12 mouse cellular contexts compared by ENCODE assay signal in genomic region chr2:167249591-167249990, GRCm38 (mm10). TPM values are rescaled to one million over a fixed set of nuclear protein-coding genes. Genes with fewer than 3 reads are reported as not detected.
DNase-seq lines count a peak whose midpoint lies in the region; ATAC-seq and TF ChIP-seq lines count a peak whose summit lies in the region.
"Had no signal": no experiment of that assay in that cellular context is flagged by ENCODE, and none has a peak within 500 bp of the region (broad histone marks: within the 10 kb centered on the region; RNA-seq: fewer than 3 reads in every experiment).

No protein-coding gene starts in this region.

- no peak for TF ChIP-seq POLR2A in liver, adult 2 months (IDR thresholded peaks at IDR 0.05; ENCODE audit: extremely low read depth, insufficient read depth, low read length)

- no peak for ATAC-seq in liver, postnatal 0 days
- ATAC-seq in stomach, embryonic 15.5 days (ENCODE audit: insufficient read depth, low FRiP score, low read depth) = peak; percentile 44; the same call in 1 of the 2 replicates
- ATAC-seq: hindbrain, postnatal 0 days had no signal

- no peaks in the 10 kb centered on the region for H3K9me3 ChIP-seq in liver, postnatal 0 days (ENCODE audit: low read length)
- H3K9me3 ChIP-seq in stomach, embryonic 15.5 days = no peaks in the 10 kb centered on the region

- H3K4me2 ChIP-seq in liver, postnatal 0 days (ENCODE audit: low read depth, low read length) = no peak overlapping the region
- H3K4me2 ChIP-seq in stomach, embryonic 15.5 days = no peak overlapping the region

- no peak overlapping the region for H3K4me3 ChIP-seq in liver, adult 2 months (ENCODE audit: insufficient read depth, low read depth, low read length)
- no peak overlapping the region for H3K4me3 ChIP-seq in liver, postnatal 0 days (ENCODE audit: low read depth, low read length)
- no peak overlapping the region for H3K4me3 ChIP-seq in stomach, embryonic 15.5 days (replicated peaks)

- TF ChIP-seq EP300 in liver, postnatal 0 days (IDR thresholded peaks at IDR 0.05; ENCODE audit: low read depth) = no peak

- no peaks in the 10 kb centered on the region for H3K27me3 ChIP-seq in liver, adult 2 months (ENCODE audit: control insufficient read depth, insufficient read depth, low read length)
- no peaks in the 10 kb centered on the region for H3K27me3 ChIP-seq in liver, postnatal 0 days (ENCODE audit: insufficient read depth, low read length)
- no peaks in the 10 kb centered on the region for H3K27me3 ChIP-seq in stomach, embryonic 15.5 days (replicated peaks)

- H3K27ac ChIP-seq in liver, adult 2 months (replicated peaks; ENCODE audit: insufficient read depth, low read depth, low read length) = no peak overlapping the region
- no peak overlapping the region for H3K27ac ChIP-seq in liver, postnatal 0 days (ENCODE audit: low read depth)
- peak overlapping the region; percentile 64; the same call in 1 of the 2 replicates for H3K27ac ChIP-seq in stomach, embryonic 15.5 days
- H3K27ac ChIP-seq: hindbrain, postnatal 0 days had no signal

- H3K4me1 ChIP-seq in liver, adult 2 months (ENCODE audit: control insufficient read depth, insufficient read depth, low read length) = peaks cover 1% of the 10 kb centered on the region; the same call in 1 of the 2 replicates
- H3K4me1 ChIP-seq in liver, postnatal 0 days (ENCODE audit: insufficient read depth) = no peaks in the 10 kb centered on the region
- H3K4me1 ChIP-seq in stomach, embryonic 15.5 days = peaks cover 23% of the 10 kb centered on the region

- TF ChIP-seq CTCF in liver, adult 2 months (IDR thresholded peaks at IDR 0.05; ENCODE audit: low read depth, low read length) = no peak
- TF ChIP-seq CTCF in liver, postnatal 0 days (IDR thresholded peaks at IDR 0.05; ENCODE audit: low read depth) = no peak

- DNase-seq in liver, adult 2 months (ENCODE audit: extremely low read depth, low read depth, low spot score) = peak; percentile 29
- no peak for DNase-seq in liver, postnatal 0 days
- peak; percentile 51 for DNase-seq in kidney, adult 9 months
- peak; percentile 45 to 66 for DNase-seq in lung, adult 18-20 months
- DNase-seq in adrenal gland, postnatal 4 days (ENCODE audit: low spot score in 2 of 2) = no peak
- no peak for DNase-seq in spleen, postnatal 10 days (ENCODE audit: low spot score in 2 of 2)
- DNase-seq in right cerebral cortex, postnatal 25 days = no peak
- DNase-seq: cerebellum, postnatal 36 days; gastrocnemius, postnatal 10 days; retina, postnatal 1 day had no signal

- no peaks in the 10 kb centered on the region for H3K36me3 ChIP-seq in liver, adult 2 months (ENCODE audit: control insufficient read depth, insufficient read depth, low read length)
- H3K36me3 ChIP-seq in liver, postnatal 0 days (replicated peaks; ENCODE audit: insufficient read depth, low read length) = no peaks in the 10 kb centered on the region
- no peaks in the 10 kb centered on the region for H3K36me3 ChIP-seq in stomach, embryonic 15.5 days

- H3K9ac ChIP-seq in liver, adult 2 months (ENCODE audit: low read depth, low read length) = no peak overlapping the region
- no peak overlapping the region for H3K9ac ChIP-seq in liver, postnatal 0 days (replicated peaks)
- no peak overlapping the region for H3K9ac ChIP-seq in stomach, embryonic 15.5 days

- 69% methylated on average over 3 of the region's 3 CpGs for WGBS in liver, adult 2 months
- WGBS in liver, postnatal 0 days (ENCODE audit: insufficient replicate concordance) = 67% methylated on average over 3 of the region's 3 CpGs
- 39% methylated on average over 3 of the region's 3 CpGs for WGBS in stomach, embryonic 15.5 days

- no peaks in the 10 kb centered on the region for H3K79me2 ChIP-seq in liver, adult 2 months (ENCODE audit: control insufficient read depth, insufficient read depth, low read length)

RNA-seq across cellular contexts. Expression of gene Ptgis, which starts 9.2 kb away (rescaled TPM):
- total RNA-seq in liver, adult 2 months (2014; rRNA removed) = 1.0 and 1.1 TPM in 2 replicates
- polyA plus RNA-seq in liver, adult 2 months (2012; rRNA removed) = 1.4 and 3.1 TPM in 2 replicates
- 1.1 and 1.8 TPM in 2 replicates for polyA plus RNA-seq in liver, postnatal 0 days (2015; fragmentation: Nextera tagmentation; extraction: Ambion mirVana)
- polyA plus RNA-seq in stomach, embryonic 15.5 days (2015; fragmentation: Nextera tagmentation; extraction: Ambion mirVana) = 18.2 and 20.2 TPM in 2 replicates
- total RNA-seq in adrenal gland, postnatal 4 days (2021) = 10 to 100 TPM; 21.5 to 22.3 TPM

RNA-seq across cellular contexts. Expression of gene Kcnb1, which starts 59.6 kb away (rescaled TPM):
- total RNA-seq in liver, adult 2 months (2014; rRNA removed) = 0.81 and 0.83 TPM in 2 replicates
- 0.32 and 0.60 TPM in 2 replicates for polyA plus RNA-seq in liver, adult 2 months (2012; rRNA removed)
- polyA plus RNA-seq in liver, postnatal 0 days (2015; fragmentation: Nextera tagmentation; extraction: Ambion mirVana) = 0.11 and 0.21 TPM in 2 replicates
- polyA plus RNA-seq in stomach, embryonic 15.5 days (2015; fragmentation: Nextera tagmentation; extraction: Ambion mirVana) = 1.4 and 1.5 TPM in 2 replicates
- 10 to 100 TPM; 15.8 to 17.0 TPM for total RNA-seq in adrenal gland, postnatal 4 days (2021)

Comparison
In these comparisons a context has a peak if more than half of its experiments do, and no peak if none do; other contexts are left out.
1. DNase-seq: peak in liver, adult 2 months (single experiment), kidney, adult 9 months (single experiment) and lung, adult 18-20 months (2 of 2); none in liver, postnatal 0 days (single experiment), adrenal gland, postnatal 4 days (0 of 2), spleen, postnatal 10 days (0 of 2) and right cerebral cortex, postnatal 25 days (single experiment).